Mouse (Mus musculus): ENCODE data around the gene Psmc3ip. TPM values are rescaled to one million over a fixed set of nuclear protein-coding genes. Genes with fewer than 3 reads are reported as not detected.
"Not testable (repeated sequence)": the region's sequence is repeated elsewhere in the genome, so short reads cannot be mapped to it uniquely, and the experiment has no call there.

Gene Psmc3ip
- total RNA-seq (2021), result 1 to 10 TPM; 2.7 to 4.9 TPM
- long read RNA-seq, experiment 1, partial matches to known transcripts, result 1 of 4 reads
- long read RNA-seq, experiment 1, other reads (novel, unspliced or antisense), result 1 of 4 reads
- long read RNA-seq, experiment 2, transcript Psmc3ip-201 (8 exons, 1,291 nt), result major isoform, 5 of 8 reads
- long read RNA-seq, experiment 2, partial matches to known transcripts, result 1 of 8 reads
- long read RNA-seq, experiment 2, other reads (novel, unspliced or antisense), result 0 of 8 reads

GRCm38 (mm10) chr11:101095314-101096024 lies at the start of gene Psmc3ip:
TSS of gene Psmc3ip (minus strand) at chr11:101095436.
- DNase-seq (ENCODE audit: low spot score in 2 of 2), result peak; percentile 91 to 95

- DNase-seq (ENCODE audit: low spot score in 2 of 2), result peak in 1 of 2 experiments; percentile 43
Measured at GRCm38 (mm10) chr11:101143338-101144225, 48.3 kb upstream of the Psmc3ip start.

- no peak for DNase-seq (ENCODE audit: low spot score in 2 of 2)
Measured at GRCm38 (mm10) chr11:101142215-101142967, 47.2 kb upstream of the Psmc3ip start.

- DNase-seq (ENCODE audit: low spot score in 2 of 2), result no peak
Measured at GRCm38 (mm10) chr11:101141088-101141487, 45.9 kb upstream of the Psmc3ip start.

GRCm38 (mm10) chr11:101140164-101140819 lies 45.1 kb upstream of the Psmc3ip start:
- no peak for DNase-seq (ENCODE audit: low spot score in 2 of 2)

GRCm38 (mm10) chr11:101138536-101139181 lies 43.4 kb upstream of the Psmc3ip start:
- no peak for DNase-seq (ENCODE audit: low spot score in 2 of 2)

- DNase-seq (ENCODE audit: low spot score in 2 of 2), result no peak
Measured at GRCm38 (mm10) chr11:101137000-101137399, 41.8 kb upstream of the Psmc3ip start.

GRCm38 (mm10) chr11:101134217-101134865 lies 39.1 kb upstream of the Psmc3ip start:
- DNase-seq (ENCODE audit: low spot score in 2 of 2), result peak in 1 of 2 experiments; percentile 48

- DNase-seq (ENCODE audit: low spot score in 2 of 2), result no peak
Measured at GRCm38 (mm10) chr11:101133037-101133436, 37.8 kb upstream of the Psmc3ip start.

- DNase-seq (ENCODE audit: low spot score in 2 of 2), result no peak
Measured at GRCm38 (mm10) chr11:101131701-101132100, 36.5 kb upstream of the Psmc3ip start.

- no peak for DNase-seq (ENCODE audit: low spot score in 2 of 2)
Measured at GRCm38 (mm10) chr11:101131187-101131586, 36.0 kb upstream of the Psmc3ip start.

- DNase-seq (ENCODE audit: low spot score in 2 of 2), result no peak
Measured at GRCm38 (mm10) chr11:101130056-101130756, 35.0 kb upstream of the Psmc3ip start.

GRCm38 (mm10) chr11:101128996-101129577 lies 33.9 kb upstream of the Psmc3ip start:
- no peak for DNase-seq (ENCODE audit: low spot score in 2 of 2)

- no peak for DNase-seq (ENCODE audit: low spot score in 2 of 2)
Measured at GRCm38 (mm10) chr11:101127075-101127474, 31.8 kb upstream of the Psmc3ip start.

- DNase-seq (ENCODE audit: low spot score in 2 of 2), result not testable (repeated sequence)
Measured at GRCm38 (mm10) chr11:101125008-101125407, 29.8 kb upstream of the Psmc3ip start.

- not testable (repeated sequence) for DNase-seq (ENCODE audit: low spot score in 2 of 2)
Measured at GRCm38 (mm10) chr11:101124494-101124893, 29.3 kb upstream of the Psmc3ip start.

- no peak for DNase-seq (ENCODE audit: low spot score in 2 of 2)
Measured at GRCm38 (mm10) chr11:101120545-101121188, 25.4 kb upstream of the Psmc3ip start.
